Mouse (Mus musculus) midbrain, embryonic 13.5 days (tissue): Measurements from ENCODE around the gene Khdc1a. TPM values are rescaled to one million over a fixed set of nuclear protein-coding genes. Genes with fewer than 3 reads are reported as not detected.
"Not testable (repeated sequence)": the region's sequence is repeated elsewhere in the genome, so short reads cannot be mapped to it uniquely, and the experiment has no call there.

ENCODE experiments used
- ATAC-seq: fragments of 200-750 bp; cut with Nextera tagmentation; 2 replicates; pipeline ENCODE4 v1.8.0; 2017; ENCODE audit warnings: mild to moderate bottlenecking, moderate TSS enrichment, moderate library complexity
- H3K27ac ChIP-seq: fragments of 300-500 bp; sonication (generic); 2 replicates; pipeline ENCODE4 v1.5.1; 2015; ENCODE audit warnings: inconsistent platforms, mild to moderate bottlenecking, moderate library complexity
- H3K27me3 ChIP-seq: fragments of 300-500 bp; sonication (generic); 2 replicates; pipeline ENCODE4 v1.6.1; 2015; ENCODE audit warnings: mild to moderate bottlenecking, inconsistent platforms
- H3K36me3 ChIP-seq: fragments of 300-500 bp; sonication (generic); 2 replicates; pipeline ENCODE4 v1.6.1; 2015; ENCODE audit warnings: mild to moderate bottlenecking, inconsistent platforms
- H3K4me1 ChIP-seq: fragments of 300-500 bp; sonication (generic); replicated peaks from 2 replicates; pipeline ENCODE4 v1.6.1; 2015; ENCODE audit warnings: inconsistent platforms
- H3K4me2 ChIP-seq: fragments of 300-500 bp; sonication (generic); replicated peaks from 2 replicates; pipeline ENCODE4 v1.6.1; 2015; ENCODE audit warnings: moderate library complexity, mild to moderate bottlenecking, inconsistent platforms
- H3K4me3 ChIP-seq: fragments of 300-500 bp; sonication (generic); replicated peaks from 2 replicates; pipeline ENCODE4 v1.5.1; 2015; ENCODE audit warnings: mild to moderate bottlenecking, inconsistent platforms
- H3K9ac ChIP-seq: fragments of 300-500 bp; sonication (generic); replicated peaks from 2 replicates; pipeline ENCODE4 v1.6.1; 2015; ENCODE audit warnings: mild to moderate bottlenecking, inconsistent platforms
- H3K9me3 ChIP-seq: fragments of 300-500 bp; sonication (generic); 2 replicates; pipeline ENCODE4 v1.6.1; 2016; ENCODE audit warnings: mild to moderate bottlenecking, inconsistent platforms
- WGBS: fragments of 180-500 bp; shearing (Covaris S2); methylation state at CpG from one replicate; pipeline ENCODE4 v1.1.7; 2015; 5-methylcytosine and 5-hydroxymethylcytosine counted together
- polyA plus RNA-seq: library from polyadenylated mRNA; unstranded; fragments of >200 nt; fragmentation: Nextera tagmentation; extraction: Ambion mirVana; gene quantifications from 2 replicates; pipeline ENCODE4 v1.2.1, GENCODE M21; 2015

Khdc1a gene
- polyA plus RNA-seq, 1 experiment from 2014 or later: not detected

DNA sequence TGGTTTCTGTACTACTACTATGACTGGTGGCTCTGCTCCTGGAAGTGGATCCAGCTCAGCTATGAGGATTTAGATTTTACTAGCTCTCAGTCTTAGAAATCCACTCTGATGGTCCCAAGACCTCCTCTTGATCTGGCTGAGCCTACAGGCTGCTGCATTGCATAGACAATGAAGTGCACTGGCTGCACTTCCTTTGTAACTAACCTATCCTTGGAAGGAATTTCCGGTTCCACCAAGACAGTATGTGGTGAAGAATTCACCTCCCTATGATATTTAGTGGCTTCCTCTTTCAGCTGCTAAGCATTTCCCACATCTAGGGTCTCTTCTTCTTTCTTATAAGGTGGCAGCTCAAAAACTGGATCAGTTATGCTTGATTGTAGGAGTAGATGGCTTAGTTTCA is 24.8 kb upstream of the Khdc1a start:
- peaks cover 10% of the 10 kb centered on the region for H3K4me1 ChIP-seq
- H3K4me2 ChIP-seq: no peak overlapping the region
- H3K36me3 ChIP-seq: no peaks in the 10 kb centered on the region
- H3K9me3 ChIP-seq: no peaks in the 10 kb centered on the region
- H3K27ac ChIP-seq: no peak overlapping the region
- H3K4me3 ChIP-seq: no peak overlapping the region
- WGBS: 88% methylated on average over 1 of the region's 1 CpGs
- no peaks in the 10 kb centered on the region for H3K27me3 ChIP-seq
- H3K9ac ChIP-seq: no peak overlapping the region
- ATAC-seq: no peak

DNA sequence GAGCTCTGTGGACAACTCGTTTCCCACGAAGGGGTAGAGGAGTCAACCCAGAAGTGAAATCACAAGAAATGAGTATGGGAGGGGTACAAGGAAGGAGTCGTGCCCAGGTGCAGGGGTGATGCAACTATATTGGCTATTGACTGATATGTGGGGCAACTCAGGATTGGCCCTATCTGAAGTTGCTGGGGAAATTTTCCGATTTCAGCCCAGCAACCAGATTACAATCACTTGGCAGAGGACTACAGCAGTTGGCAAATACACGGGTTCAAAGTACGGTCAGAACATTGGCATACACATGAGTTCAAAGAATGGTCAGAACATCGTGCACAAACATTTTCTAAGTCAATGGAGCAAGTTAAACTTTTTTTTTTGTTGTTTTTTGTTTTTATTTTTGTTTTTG is 22.7 kb upstream of the Khdc1a start:
- Histone ChIP-seq H3K9me3 (no peaks in the 10 kb centered on the region), H3K4me2 (no peak overlapping the region), H3K9ac (no peak overlapping the region), H3K27ac (no peak overlapping the region), H3K27me3 (no peaks in the 10 kb centered on the region), H3K4me3 (no peak overlapping the region), H3K36me3 (no peaks in the 10 kb centered on the region), H3K4me1 (peaks cover 10% of the 10 kb centered on the region)
- WGBS: 91% methylated on average over 7 of the region's 7 CpGs
- ATAC-seq: no peak

DNA sequence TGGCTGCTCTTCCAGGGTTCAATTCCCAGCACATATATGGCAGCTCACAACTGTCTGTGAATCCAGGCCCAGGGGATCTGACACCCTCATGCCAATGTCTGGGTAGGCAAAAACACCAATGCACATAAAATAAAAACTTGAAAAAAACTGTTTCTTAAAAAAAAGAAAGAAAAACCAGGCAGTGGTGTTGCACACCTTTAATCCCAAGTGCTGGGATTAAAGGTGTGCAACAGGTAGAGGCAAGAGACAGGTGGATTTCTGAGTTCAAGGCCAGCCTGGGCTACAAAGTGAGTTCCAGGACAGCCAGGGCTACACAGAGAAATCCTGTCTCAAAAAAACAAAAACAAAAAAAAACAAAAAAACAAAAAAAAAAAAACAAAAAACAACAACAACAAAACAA is 18.3 kb upstream of the Khdc1a start:
- not testable (repeated sequence) for ATAC-seq, H3K4me3 ChIP-seq, H3K27ac ChIP-seq

DNA sequence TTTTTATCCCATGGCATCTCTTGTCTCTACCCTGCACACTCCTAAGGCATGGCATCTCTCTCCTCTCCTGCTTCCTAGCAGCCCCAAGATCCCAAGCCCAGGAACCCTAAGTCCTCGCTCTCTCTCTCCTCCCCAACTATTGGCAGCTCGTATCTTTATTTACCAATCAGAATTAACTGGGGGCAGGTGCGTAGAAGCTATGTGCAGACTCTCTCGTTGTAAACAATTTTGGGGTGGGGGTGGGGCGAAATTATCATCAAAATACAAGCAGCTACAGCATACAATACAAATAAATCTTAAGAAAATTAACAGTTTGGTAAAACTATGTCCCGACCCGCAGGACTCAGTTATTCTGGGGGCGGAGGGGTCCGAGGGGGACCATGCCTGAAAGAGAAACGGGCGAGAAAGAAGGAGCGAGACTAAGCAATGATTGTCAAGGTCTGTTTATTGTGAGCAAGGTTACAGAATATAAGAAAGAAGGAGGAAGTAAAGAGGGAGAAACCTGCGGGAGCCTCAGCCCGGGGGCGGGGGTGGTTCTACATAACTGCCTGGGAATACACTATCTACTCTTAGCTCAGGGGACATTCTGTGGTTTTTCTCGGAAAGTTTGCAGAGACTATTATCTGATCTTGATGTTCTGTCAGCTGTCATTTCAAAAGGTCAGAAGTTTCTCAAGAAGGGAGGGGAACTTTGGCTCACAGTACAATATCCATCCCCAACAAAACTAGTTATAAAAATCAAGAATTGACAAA is 16.0 kb upstream of the Khdc1a start:
- no peaks in the 10 kb centered on the region for H3K9me3 ChIP-seq
- no peak overlapping the region for H3K27ac ChIP-seq
- no peak overlapping the region for H3K9ac ChIP-seq
- WGBS: 87% methylated on average over 16 of the region's 16 CpGs
- ATAC-seq: no peak
- no peak overlapping the region for H3K4me3 ChIP-seq
- no peak overlapping the region for H3K4me2 ChIP-seq
- no peaks in the 10 kb centered on the region for H3K4me1 ChIP-seq
- H3K27me3 ChIP-seq: no peaks in the 10 kb centered on the region
- no peaks in the 10 kb centered on the region for H3K36me3 ChIP-seq

More for the DNA sequence above, 18.3 kb upstream of the Khdc1a start:
- H3K9me3 ChIP-seq, H3K27me3 ChIP-seq, H3K4me1 ChIP-seq, H3K4me2 ChIP-seq, H3K36me3 ChIP-seq, H3K9ac ChIP-seq: not testable (repeated sequence)

DNA sequence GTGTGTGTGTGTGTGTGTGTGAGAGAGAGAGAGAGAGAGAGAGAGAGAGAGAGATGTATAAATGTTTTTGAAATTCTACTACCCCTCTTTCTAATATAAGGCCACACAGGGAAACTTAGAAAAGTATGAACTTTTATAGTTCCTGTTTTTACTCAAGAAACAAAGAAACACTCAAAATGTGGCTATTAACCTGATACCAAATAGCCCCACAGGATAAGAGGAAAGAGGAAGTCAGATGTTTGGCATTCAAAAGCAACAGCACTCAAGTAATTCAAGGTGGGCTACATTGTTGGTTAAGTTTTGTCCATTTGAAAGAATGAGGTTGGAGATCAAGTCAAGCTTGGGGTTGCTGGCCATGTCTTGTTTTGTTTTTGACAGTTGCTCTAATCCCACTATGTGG is 13.6 kb upstream of the Khdc1a start:
- Histone ChIP-seq H3K9ac (no peak overlapping the region), H3K27me3 (no peaks in the 10 kb centered on the region), H3K4me3 (no peak overlapping the region), H3K4me1 (no peaks in the 10 kb centered on the region), H3K36me3 (no peaks in the 10 kb centered on the region), H3K27ac (no peak overlapping the region), H3K9me3 (no peaks in the 10 kb centered on the region), H3K4me2 (no peak overlapping the region)
- ATAC-seq: no peak

DNA sequence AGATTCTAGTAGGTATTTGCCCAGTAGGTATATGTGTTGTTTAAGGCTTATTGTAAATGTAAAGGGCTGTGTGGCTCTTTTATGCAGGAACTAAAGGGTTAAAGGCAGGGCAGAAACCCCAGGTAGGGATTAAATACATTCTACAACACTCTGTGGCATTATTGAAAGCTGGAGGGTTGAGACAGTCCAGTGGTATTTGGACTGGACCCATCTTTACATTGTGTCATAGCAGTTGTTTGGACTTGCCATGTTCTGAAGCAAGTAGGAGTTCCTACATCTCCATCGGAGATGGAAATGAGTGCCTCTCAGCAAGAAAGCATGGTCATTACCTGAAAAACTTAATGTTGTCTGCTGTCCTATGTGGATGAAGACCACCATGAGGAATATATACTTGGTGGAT is 8.7 kb upstream of the Khdc1a start:
- no peak for ATAC-seq
- H3K9me3 ChIP-seq: no peaks in the 10 kb centered on the region
- H3K4me3 ChIP-seq: no peak overlapping the region
- 93% methylated on average over 1 of the region's 1 CpGs for WGBS
- no peaks in the 10 kb centered on the region for H3K4me1 ChIP-seq
- H3K4me2 ChIP-seq: no peak overlapping the region
- no peaks in the 10 kb centered on the region for H3K36me3 ChIP-seq
- no peak overlapping the region for H3K27ac ChIP-seq
- H3K27me3 ChIP-seq: no peaks in the 10 kb centered on the region
- no peak overlapping the region for H3K9ac ChIP-seq

DNA sequence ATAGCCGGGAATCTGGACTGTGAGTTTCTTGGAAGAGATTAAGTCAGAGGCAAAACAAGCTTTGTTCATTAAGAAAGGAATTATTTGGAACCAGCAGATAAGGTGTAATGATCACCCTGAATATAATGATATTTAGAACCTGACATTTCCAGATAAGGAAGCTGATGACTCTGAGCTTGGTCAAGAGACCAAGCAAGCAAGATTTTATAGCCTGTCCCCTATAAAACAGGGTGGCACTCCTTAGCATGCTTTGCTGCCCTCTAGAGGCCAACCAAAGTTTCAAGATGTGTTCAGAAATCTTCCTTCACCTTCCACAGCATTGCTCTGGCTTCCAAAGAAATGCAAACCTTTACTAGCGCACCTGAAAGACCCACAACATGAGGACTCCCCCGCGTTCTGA is 5.2 kb upstream of the Khdc1a start:
- WGBS: 54% methylated on average over 4 of the region's 4 CpGs
- ATAC-seq: no peak
- no peak overlapping the region for H3K27ac ChIP-seq
- H3K9ac ChIP-seq: no peak overlapping the region
- H3K36me3 ChIP-seq: no peaks in the 10 kb centered on the region
- H3K27me3 ChIP-seq: no peaks in the 10 kb centered on the region
- H3K9me3 ChIP-seq: no peaks in the 10 kb centered on the region
- H3K4me3 ChIP-seq: no peak overlapping the region
- H3K4me1 ChIP-seq: no peaks in the 10 kb centered on the region
- H3K4me2 ChIP-seq: no peak overlapping the region

DNA sequence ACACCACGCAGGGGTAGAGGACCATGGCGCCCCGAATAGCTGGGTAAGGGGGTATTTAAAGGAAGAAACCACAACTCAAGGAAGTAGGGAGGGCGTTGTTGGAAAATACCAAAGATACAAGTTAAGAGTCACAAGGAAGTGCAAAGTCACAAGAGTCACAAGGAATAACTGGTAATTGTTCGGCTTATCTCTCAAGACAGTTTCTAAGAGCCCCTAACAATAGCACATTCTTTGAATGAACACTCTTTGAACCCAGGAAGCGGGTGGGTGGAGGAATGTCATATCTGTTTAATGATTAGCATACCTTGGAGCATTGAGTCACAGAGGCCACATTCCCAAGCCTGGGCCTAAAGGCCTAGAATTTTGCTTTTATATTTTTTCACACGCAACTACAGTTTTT is 4.7 kb upstream of the Khdc1a start:
- not testable (repeated sequence) for H3K4me2 ChIP-seq, ATAC-seq, H3K4me1 ChIP-seq, H3K27ac ChIP-seq, H3K4me3 ChIP-seq, H3K27me3 ChIP-seq, H3K36me3 ChIP-seq, H3K9me3 ChIP-seq, H3K9ac ChIP-seq
- 92% methylated on average over 7 of the region's 7 CpGs for WGBS

DNA sequence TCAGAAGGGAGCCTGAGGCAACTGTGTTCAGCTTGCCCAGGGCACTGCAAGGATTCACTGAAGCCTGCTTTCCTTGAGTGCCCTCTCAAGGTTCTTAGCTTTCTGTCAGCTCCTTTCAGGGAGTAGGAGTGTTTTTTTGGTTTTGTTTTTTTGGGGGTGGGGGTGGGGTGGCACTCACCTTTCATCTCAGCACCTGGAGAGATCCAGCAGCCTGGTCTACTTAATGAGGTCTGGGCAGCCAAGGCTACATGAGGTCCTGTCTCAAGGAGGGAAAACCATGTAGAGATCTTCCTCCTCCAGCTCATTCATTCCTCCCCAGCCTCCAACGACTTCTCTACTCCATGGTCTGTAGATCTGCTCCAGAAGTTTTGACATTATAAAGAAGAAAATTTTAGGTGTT is 18.6 kb downstream of the Khdc1a start, which contains the start of gene Khdc1c:
Gene Khdc1c, plus strand, starts transcription at position 301 of the 400 bp plus-strand sequence.
- WGBS: 61% methylated on average over 1 of the region's 1 CpGs
- H3K27me3 ChIP-seq, H3K9ac ChIP-seq, H3K36me3 ChIP-seq, H3K27ac ChIP-seq, H3K4me3 ChIP-seq, H3K9me3 ChIP-seq, H3K4me1 ChIP-seq, ATAC-seq, H3K4me2 ChIP-seq: not testable (repeated sequence)

DNA sequence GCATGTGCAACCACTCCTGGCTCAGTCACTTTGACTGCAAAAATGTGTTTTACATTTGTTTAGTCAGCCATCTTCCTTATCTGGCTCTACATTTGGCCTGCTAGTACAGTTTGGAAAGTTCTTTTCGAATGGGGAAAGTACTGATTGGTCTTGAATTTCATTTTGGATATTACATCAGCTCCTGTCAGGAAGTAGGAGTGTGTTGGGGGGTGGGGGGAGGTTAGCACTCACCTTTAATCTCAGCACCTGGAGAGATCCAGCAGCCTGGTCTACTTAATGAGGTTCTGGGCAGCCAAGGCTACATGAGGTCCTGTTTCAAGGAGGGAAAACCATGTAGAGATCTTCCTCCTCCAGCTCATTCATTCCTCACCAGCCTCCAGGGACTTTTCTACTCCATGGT is 33.8 kb downstream of the Khdc1a start, which contains the start of gene Khdc1b:
Gene Khdc1b, plus strand, starts transcription at position 301 of the 400 bp plus-strand sequence.
- no peak for ATAC-seq
- 90% methylated on average over 1 of the region's 1 CpGs for WGBS
- H3K27ac ChIP-seq: no peak within 1 kb of the TSS
- H3K36me3 ChIP-seq: no peaks in the 10 kb centered on the region
- no peak within 1 kb of the TSS for H3K4me2 ChIP-seq
- H3K9ac ChIP-seq: no peak within 1 kb of the TSS
- no peaks in the 10 kb centered on the region for H3K9me3 ChIP-seq
- H3K4me3 ChIP-seq: no peak within 1 kb of the TSS
- H3K27me3 ChIP-seq: no peaks in the 10 kb centered on the region
- no peaks in the 10 kb centered on the region for H3K4me1 ChIP-seq

DNA sequence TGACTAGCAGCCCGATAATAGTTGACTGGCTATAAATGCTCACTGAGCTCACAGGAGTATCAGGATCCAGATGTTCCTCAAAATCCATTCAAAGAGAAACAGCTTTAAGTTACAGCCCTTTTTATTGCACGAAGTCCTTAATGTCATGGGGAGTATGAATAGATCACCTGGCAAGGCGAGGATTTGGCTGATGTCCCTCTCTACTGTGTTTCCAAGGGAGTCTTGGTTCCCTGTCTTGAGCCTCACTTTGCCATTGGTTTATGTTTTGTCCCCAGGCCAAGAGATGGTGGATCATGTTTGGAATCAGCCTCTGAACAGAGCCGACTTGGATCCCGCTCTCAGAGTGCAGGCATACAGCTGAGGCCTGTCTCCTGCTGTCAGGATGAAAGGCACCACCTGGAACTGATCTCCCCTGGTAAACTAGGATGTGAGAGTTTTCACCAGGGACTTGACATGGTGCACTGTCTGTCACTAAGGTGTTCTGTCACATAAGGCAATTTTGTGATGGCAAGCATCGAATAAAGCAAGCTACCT is 41.8 kb downstream of the Khdc1a start:
- Histone ChIP-seq H3K9ac (no peak overlapping the region), H3K4me3 (no peak overlapping the region), H3K27ac (no peak overlapping the region), H3K4me2 (no peak overlapping the region), H3K9me3 (no peaks in the 10 kb centered on the region), H3K27me3 (no peaks in the 10 kb centered on the region), H3K36me3 (no peaks in the 10 kb centered on the region), H3K4me1 (no peaks in the 10 kb centered on the region)
- no peak for ATAC-seq
- WGBS: 82% methylated on average over 6 of the region's 6 CpGs
